Mouse (Mus musculus) right cerebral cortex, postnatal 10 days (tissue): Measurements from ENCODE around the gene Pex11g.

Source experiments
- DNase-seq, 2 experiments: peaks; one replicate each; pipeline ENCODE4 v3.0.0; 2021; ENCODE audit warnings: low spot score in 2 of 2

Pex11g gene

GRCm38 (mm10) chr8:3415661-3416060 lies 51.8 kb downstream of the Pex11g start:
- DNase-seq, result no peak

- no peak for DNase-seq
Observed at GRCm38 (mm10) chr8:3415259-3415658, 52.2 kb downstream of the Pex11g start.

GRCm38 (mm10) chr8:3414639-3415190 lies 52.8 kb downstream of the Pex11g start:
- no peak for DNase-seq

GRCm38 (mm10) chr8:3412816-3413215 lies 54.7 kb downstream of the Pex11g start:
- no peak for DNase-seq

GRCm38 (mm10) chr8:3411901-3412301 lies 55.6 kb downstream of the Pex11g start:
- DNase-seq, result no peak

- DNase-seq, result no peak
Observed at GRCm38 (mm10) chr8:3411085-3411484, 56.4 kb downstream of the Pex11g start.

GRCm38 (mm10) chr8:3407417-3407816 lies 60.1 kb downstream of the Pex11g start:
- no peak for DNase-seq
